Mouse (Mus musculus): ENCODE measurements around the gene 1500015O10Rik.

- TF ChIP-seq POLR2A (IDR thresholded peaks at IDR 0.05; ENCODE audit: borderline replicate concordance, extremely low read depth, insufficient read depth, insufficient read length, poor library complexity, severe bottlenecking) (no peak), CTCF (IDR thresholded peaks at IDR 0.05; ENCODE audit: borderline replicate concordance, extremely low read depth, insufficient read depth, insufficient read length) (no peak)
Observed at GRCm38 (mm10) chr1:43783186-43783585, 52.8 kb downstream of the 1500015O10Rik start.
